Mouse (Mus musculus): Measurements from ENCODE around the gene Msh3. TPM values are rescaled to one million over a fixed set of nuclear protein-coding genes. Genes with fewer than 3 reads are reported as not detected.
"Not testable (repeated sequence)": the region's sequence is repeated elsewhere in the genome, so short reads cannot be mapped to it uniquely, and the experiment has no call there.

Gene Msh3
- polyA plus RNA-seq, 1 experiment = 8.0 TPM

DNA sequence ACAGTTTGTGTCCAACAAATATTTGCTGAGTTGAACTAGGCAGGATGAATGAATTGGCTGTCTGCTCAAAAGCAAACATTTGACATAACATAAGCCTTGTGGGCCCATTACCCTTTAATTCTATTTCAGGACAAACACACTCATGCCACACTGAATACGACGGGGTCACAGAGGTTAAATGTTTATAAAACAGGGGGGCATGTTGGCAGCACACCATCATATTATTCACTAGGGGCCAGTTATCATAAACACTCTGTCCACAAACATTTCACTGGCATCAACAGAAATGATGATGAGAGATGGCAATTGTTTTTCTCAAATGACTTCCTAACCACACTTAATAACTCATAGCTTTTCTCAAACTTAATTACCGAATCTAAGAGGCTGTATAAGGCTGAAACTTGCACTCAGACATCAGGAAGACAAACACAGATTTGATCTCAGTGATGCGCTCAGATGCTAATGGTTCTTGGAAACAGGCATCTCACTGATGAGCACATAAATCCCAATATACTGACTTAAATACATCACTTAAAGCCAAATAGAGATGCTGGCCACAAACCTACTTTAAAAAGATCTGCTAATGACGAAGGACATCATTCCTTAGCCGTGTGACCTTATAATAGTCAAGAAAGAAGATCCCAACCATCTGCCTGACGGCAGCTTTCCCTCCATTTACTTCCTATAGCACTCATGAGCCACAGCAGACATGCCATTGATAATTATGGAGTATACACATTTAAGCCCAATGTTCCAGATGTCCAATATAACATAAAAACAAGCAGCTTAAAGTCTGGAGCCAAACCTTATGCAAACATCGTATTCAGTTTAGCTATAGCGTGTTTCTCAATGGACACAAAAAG lies 122.5 kb downstream of the Msh3 start:
- Histone ChIP-seq H3K27me3 (ENCODE audit: control insufficient read depth, insufficient read depth, low read length) (no peaks in the 10 kb centered on the region), H3K4me1 (ENCODE audit: control insufficient read depth, insufficient read depth, low read length) (no peaks in the 10 kb centered on the region)

DNA sequence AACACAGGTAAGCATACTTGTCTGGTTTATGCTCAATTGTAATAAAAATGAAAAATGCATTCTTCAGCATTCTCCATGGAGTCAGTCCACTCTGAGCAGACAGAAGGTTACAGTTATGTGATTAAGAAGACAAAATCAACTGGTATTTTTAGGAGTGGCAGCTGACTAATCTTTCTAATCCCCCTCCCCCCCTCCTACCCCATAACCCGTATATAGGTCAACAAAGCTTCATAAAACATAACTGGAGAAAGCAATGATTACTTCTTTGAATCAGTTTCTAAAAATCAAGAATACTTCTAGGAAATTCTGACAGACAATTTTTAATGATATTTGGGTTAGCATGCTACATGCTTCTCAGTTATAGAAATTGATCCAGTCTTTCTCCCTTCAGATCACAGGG lies 126.8 kb downstream of the Msh3 start:
- H3K36me3 ChIP-seq (ENCODE audit: control insufficient read depth, insufficient read depth, low read length) = no peaks in the 10 kb centered on the region
- no peak overlapping the region for H3K4me3 ChIP-seq (ENCODE audit: control insufficient read depth, low read depth, low read length)
- H3K27me3 ChIP-seq (ENCODE audit: control insufficient read depth, insufficient read depth, low read length) = no peaks in the 10 kb centered on the region
- TF ChIP-seq POLR2A (IDR thresholded peaks at IDR 0.05; ENCODE audit: control insufficient read depth, low read depth, low read length) (no peak), CTCF (IDR thresholded peaks at IDR 0.05; ENCODE audit: control insufficient read depth, insufficient read depth, insufficient replicate concordance, low read depth, low read length) (no peak)
- H3K4me1 ChIP-seq (ENCODE audit: control insufficient read depth, insufficient read depth, low read length) = no peaks in the 10 kb centered on the region
- H3K27ac ChIP-seq (ENCODE audit: control insufficient read depth, insufficient read depth, low read depth, low read length) = no peak overlapping the region

More for the DNA sequence above, 122.5 kb downstream of the Msh3 start:
- Histone ChIP-seq H3K4me3 (ENCODE audit: control insufficient read depth, low read depth, low read length) (no peak overlapping the region), H3K36me3 (ENCODE audit: control insufficient read depth, insufficient read depth, low read length) (no peaks in the 10 kb centered on the region), H3K27ac (ENCODE audit: control insufficient read depth, insufficient read depth, low read depth, low read length) (no peak overlapping the region)
- no peak for TF ChIP-seq POLR2A (IDR thresholded peaks at IDR 0.05; ENCODE audit: control insufficient read depth, low read depth, low read length)
- no peak for TF ChIP-seq CTCF (IDR thresholded peaks at IDR 0.05; ENCODE audit: control insufficient read depth, insufficient read depth, insufficient replicate concordance, low read depth, low read length)

GRCm38 (mm10) chr13:92223567-92223966 lies 131.2 kb downstream of the Msh3 start:
- TF ChIP-seq CTCF (IDR thresholded peaks at IDR 0.05; ENCODE audit: control insufficient read depth, insufficient read depth, insufficient replicate concordance, low read depth, low read length) (no peak), POLR2A (IDR thresholded peaks at IDR 0.05; ENCODE audit: control insufficient read depth, low read depth, low read length) (no peak)
- Histone ChIP-seq H3K36me3 (ENCODE audit: control insufficient read depth, insufficient read depth, low read length) (no peaks in the 10 kb centered on the region), H3K4me3 (ENCODE audit: control insufficient read depth, low read depth, low read length) (no peak overlapping the region), H3K4me1 (ENCODE audit: control insufficient read depth, insufficient read depth, low read length) (no peaks in the 10 kb centered on the region), H3K27ac (ENCODE audit: control insufficient read depth, insufficient read depth, low read depth, low read length) (no peak overlapping the region), H3K27me3 (ENCODE audit: control insufficient read depth, insufficient read depth, low read length) (no peaks in the 10 kb centered on the region)

DNA sequence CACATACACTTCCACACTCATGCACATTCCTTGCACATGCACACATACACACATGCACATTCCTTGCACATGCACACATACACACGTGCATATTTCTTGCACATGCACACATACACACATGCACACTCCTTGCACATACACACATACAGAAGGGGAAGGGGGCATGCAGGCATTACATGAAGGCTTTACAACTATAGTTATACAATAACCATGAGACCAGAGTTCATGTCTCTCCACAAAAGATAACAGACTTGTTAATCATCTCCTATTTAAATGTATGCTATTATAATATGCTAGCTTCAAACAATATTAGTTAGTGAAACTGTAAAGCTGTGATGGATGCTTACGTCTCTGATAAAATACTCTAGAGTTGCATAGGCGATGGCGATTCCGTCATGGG lies 132.0 kb downstream of the Msh3 start:
- TF ChIP-seq POLR2A (IDR thresholded peaks at IDR 0.05; ENCODE audit: control insufficient read depth, low read depth, low read length) = no peak
- H3K4me3 ChIP-seq (ENCODE audit: control insufficient read depth, low read depth, low read length) = no peak overlapping the region
- no peaks in the 10 kb centered on the region for H3K36me3 ChIP-seq (ENCODE audit: control insufficient read depth, insufficient read depth, low read length)
- H3K27me3 ChIP-seq (ENCODE audit: control insufficient read depth, insufficient read depth, low read length) = no peaks in the 10 kb centered on the region
- no peak overlapping the region for H3K27ac ChIP-seq (ENCODE audit: control insufficient read depth, insufficient read depth, low read depth, low read length)
- no peaks in the 10 kb centered on the region for H3K4me1 ChIP-seq (ENCODE audit: control insufficient read depth, insufficient read depth, low read length)

- TF ChIP-seq CTCF (IDR thresholded peaks at IDR 0.05; ENCODE audit: control insufficient read depth, insufficient read depth, insufficient replicate concordance, low read depth, low read length) = no peak
- TF ChIP-seq POLR2A (IDR thresholded peaks at IDR 0.05; ENCODE audit: control insufficient read depth, low read depth, low read length) = no peak
- Histone ChIP-seq H3K36me3 (ENCODE audit: control insufficient read depth, insufficient read depth, low read length) (no peaks in the 10 kb centered on the region), H3K27me3 (ENCODE audit: control insufficient read depth, insufficient read depth, low read length) (no peaks in the 10 kb centered on the region), H3K4me1 (ENCODE audit: control insufficient read depth, insufficient read depth, low read length) (no peaks in the 10 kb centered on the region), H3K27ac (ENCODE audit: control insufficient read depth, insufficient read depth, low read depth, low read length) (no peak overlapping the region), H3K4me3 (ENCODE audit: control insufficient read depth, low read depth, low read length) (no peak overlapping the region)
These were observed 135.0 kb downstream of the Msh3 start for GRCm38 (mm10) chr13:92219774-92220173.

- TF ChIP-seq CTCF (IDR thresholded peaks at IDR 0.05; ENCODE audit: control insufficient read depth, insufficient read depth, insufficient replicate concordance, low read depth, low read length) = no peak
- TF ChIP-seq POLR2A (IDR thresholded peaks at IDR 0.05; ENCODE audit: control insufficient read depth, low read depth, low read length) = no peak
- no peaks in the 10 kb centered on the region for H3K36me3 ChIP-seq (ENCODE audit: control insufficient read depth, insufficient read depth, low read length)
- H3K4me3 ChIP-seq (ENCODE audit: control insufficient read depth, low read depth, low read length) = no peak overlapping the region
- no peaks in the 10 kb centered on the region for H3K27me3 ChIP-seq (ENCODE audit: control insufficient read depth, insufficient read depth, low read length)
- no peaks in the 10 kb centered on the region for H3K4me1 ChIP-seq (ENCODE audit: control insufficient read depth, insufficient read depth, low read length)
- no peak overlapping the region for H3K27ac ChIP-seq (ENCODE audit: control insufficient read depth, insufficient read depth, low read depth, low read length)
These were observed 137.6 kb downstream of the Msh3 start for GRCm38 (mm10) chr13:92217216-92217615.

GRCm38 (mm10) chr13:92196860-92197259 lies 157.9 kb downstream of the Msh3 start:
- Histone ChIP-seq H3K27ac (ENCODE audit: control insufficient read depth, insufficient read depth, low read depth, low read length) (no peak overlapping the region), H3K27me3 (ENCODE audit: control insufficient read depth, insufficient read depth, low read length) (no peaks in the 10 kb centered on the region), H3K36me3 (ENCODE audit: control insufficient read depth, insufficient read depth, low read length) (no peaks in the 10 kb centered on the region), H3K4me3 (ENCODE audit: control insufficient read depth, low read depth, low read length) (no peak overlapping the region), H3K4me1 (ENCODE audit: control insufficient read depth, insufficient read depth, low read length) (no peaks in the 10 kb centered on the region)
- no peak for TF ChIP-seq POLR2A (IDR thresholded peaks at IDR 0.05; ENCODE audit: control insufficient read depth, low read depth, low read length)
- no peak for TF ChIP-seq CTCF (IDR thresholded peaks at IDR 0.05; ENCODE audit: control insufficient read depth, insufficient read depth, insufficient replicate concordance, low read depth, low read length)

GRCm38 (mm10) chr13:92193806-92194205 lies 161.0 kb downstream of the Msh3 start:
- not testable (repeated sequence) for H3K4me1 ChIP-seq (ENCODE audit: control insufficient read depth, insufficient read depth, low read length); H3K36me3 ChIP-seq (ENCODE audit: control insufficient read depth, insufficient read depth, low read length); H3K27me3 ChIP-seq (ENCODE audit: control insufficient read depth, insufficient read depth, low read length); H3K27ac ChIP-seq (ENCODE audit: control insufficient read depth, insufficient read depth, low read depth, low read length); H3K4me3 ChIP-seq (ENCODE audit: control insufficient read depth, low read depth, low read length)

DNA sequence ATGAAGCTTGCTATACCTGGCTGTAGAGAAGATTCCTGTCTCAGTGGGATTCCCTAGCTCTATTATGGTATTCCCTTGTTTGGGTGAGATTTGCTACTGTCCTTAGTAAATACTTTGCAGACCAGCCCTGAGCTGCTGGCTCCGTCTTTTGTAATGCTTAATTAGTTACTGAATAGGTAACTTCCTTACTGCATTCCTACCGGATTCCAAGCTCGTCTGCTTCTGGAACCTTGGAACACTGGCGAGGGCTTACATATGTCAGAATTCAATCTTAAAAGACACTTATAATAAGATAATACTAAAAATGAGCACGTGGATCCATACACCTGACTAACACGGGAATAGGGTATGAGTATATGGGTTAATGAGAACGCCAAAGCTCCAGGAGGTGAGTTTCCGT lies 182.1 kb downstream of the Msh3 start:
- not testable (repeated sequence) for H3K27me3 ChIP-seq (ENCODE audit: control insufficient read depth, insufficient read depth, low read length); H3K27ac ChIP-seq (ENCODE audit: control insufficient read depth, insufficient read depth, low read depth, low read length); H3K36me3 ChIP-seq (ENCODE audit: control insufficient read depth, insufficient read depth, low read length); H3K4me3 ChIP-seq (ENCODE audit: control insufficient read depth, low read depth, low read length); H3K4me1 ChIP-seq (ENCODE audit: control insufficient read depth, insufficient read depth, low read length)

Data from testis, adult 2 months (tissue).